Mouse (Mus musculus) liver, embryonic 16.5 days (tissue): ENCODE measurements around the gene Cir1. TPM values are rescaled to one million over a fixed set of nuclear protein-coding genes. Genes with fewer than 3 reads are reported as not detected.

ENCODE experiments used
- ATAC-seq: fragments of 200-750 bp; cut with Nextera tagmentation; 2 replicates; pipeline ENCODE4 v1.8.0; 2017; ENCODE audit warnings: low read depth, mild to moderate bottlenecking, moderate number of reproducible peaks, moderate library complexity
- H3K27ac ChIP-seq: fragments of 300-500 bp; sonication (generic); 2 replicates; pipeline ENCODE4 v1.5.1; 2014; ENCODE audit warnings: mild to moderate bottlenecking, low read length
- H3K27me3 ChIP-seq: fragments of 300-500 bp; sonication (generic); 2 replicates; pipeline ENCODE4 v1.6.1; 2014; ENCODE audit warnings: low read depth, low read length, mixed read lengths; ENCODE audit not compliant: control insufficient read depth, insufficient read depth
- H3K36me3 ChIP-seq: fragments of 300-500 bp; sonication (generic); 2 replicates; pipeline ENCODE4 v1.6.1; 2014; ENCODE audit warnings: mild to moderate bottlenecking; ENCODE audit not compliant: control insufficient read depth, insufficient read depth
- H3K4me1 ChIP-seq: fragments of 300-500 bp; sonication (generic); 2 replicates; pipeline ENCODE4 v1.6.1; 2014; ENCODE audit warnings: low read depth, low read length, mixed read lengths; ENCODE audit not compliant: control insufficient read depth
- H3K4me2 ChIP-seq: fragments of 300-500 bp; sonication (generic); 2 replicates; pipeline ENCODE4 v1.6.1; 2014; ENCODE audit warnings: low read depth, low read length, mixed read lengths
- H3K4me3 ChIP-seq: fragments of 300-500 bp; sonication (generic); 2 replicates; pipeline ENCODE4 v1.5.1; 2014; ENCODE audit warnings: low read depth, mild to moderate bottlenecking, low read length
- H3K9ac ChIP-seq: fragments of 300-500 bp; sonication (generic); 2 replicates; pipeline ENCODE4 v1.6.1; 2014; ENCODE audit warnings: low read depth, low read length
- H3K9me3 ChIP-seq: fragments of 300-500 bp; sonication (generic); replicated peaks from 2 replicates; pipeline ENCODE4 v1.6.1; 2016; ENCODE audit warnings: low read length; ENCODE audit not compliant: control insufficient read depth
- WGBS: fragments of 180-500 bp; shearing (Covaris S2); extraction: QIAGEN DNeasy Blood & Tissue Kit; methylation state at CpG from one replicate; pipeline ENCODE4 v1.1.7; 2014; ENCODE audit not compliant: insufficient replicate concordance; 5-methylcytosine and 5-hydroxymethylcytosine counted together
- polyA plus RNA-seq: library from polyadenylated mRNA; unstranded; fragments of >200 nt; fragmentation: Nextera tagmentation; extraction: Ambion mirVana; gene quantifications from 2 replicates; pipeline ENCODE4 v1.2.1, GENCODE M21; 2015

Cir1 gene
- polyA plus RNA-seq, 1 experiment from 2014 or later: 20.3 TPM

GRCm38 (mm10) chr2:73266623-73267022, 45.9 kb downstream of the Cir1 start:
- WGBS: 30% methylated on average over 1 of the region's 1 CpGs

GRCm38 (mm10) chr2:73266011-73266410, 46.5 kb downstream of the Cir1 start:
- no peak overlapping the region for H3K9ac ChIP-seq
- H3K9me3 ChIP-seq: no peaks in the 10 kb centered on the region
- 7% methylated on average over 5 of the region's 5 CpGs for WGBS
- H3K4me2 ChIP-seq: no peak overlapping the region
- H3K27me3 ChIP-seq: peaks cover 91% of the 10 kb centered on the region
- no peak overlapping the region for H3K27ac ChIP-seq
- ATAC-seq: no peak
- no peaks in the 10 kb centered on the region for H3K36me3 ChIP-seq
- peaks cover 2% of the 10 kb centered on the region for H3K4me1 ChIP-seq
- no peak overlapping the region for H3K4me3 ChIP-seq

More at GRCm38 (mm10) chr2:73266623-73267022, 45.9 kb downstream of the Cir1 start:
- H3K4me1 ChIP-seq: peaks cover 2% of the 10 kb centered on the region
- H3K4me2 ChIP-seq: no peak overlapping the region
- no peak for ATAC-seq
- H3K27me3 ChIP-seq: peaks cover 95% of the 10 kb centered on the region
- no peak overlapping the region for H3K27ac ChIP-seq
- H3K9me3 ChIP-seq: no peaks in the 10 kb centered on the region
- no peak overlapping the region for H3K9ac ChIP-seq
- H3K4me3 ChIP-seq: no peak overlapping the region
- H3K36me3 ChIP-seq: no peaks in the 10 kb centered on the region

GRCm38 (mm10) chr2:73264611-73265195, 47.8 kb downstream of the Cir1 start:
- WGBS: 5% methylated on average over 11 of the region's 11 CpGs
- H3K4me3 ChIP-seq: no peak overlapping the region
- peaks cover 79% of the 10 kb centered on the region for H3K27me3 ChIP-seq
- H3K27ac ChIP-seq: no peak overlapping the region
- no peaks in the 10 kb centered on the region for H3K36me3 ChIP-seq
- no peak overlapping the region for H3K9ac ChIP-seq
- H3K4me1 ChIP-seq: no peaks in the 10 kb centered on the region; the same call in none of the 2 replicates
- no peaks in the 10 kb centered on the region for H3K9me3 ChIP-seq
- ATAC-seq: no peak
- no peak overlapping the region for H3K4me2 ChIP-seq

GRCm38 (mm10) chr2:73263794-73264610, 48.5 kb downstream of the Cir1 start:
- Histone ChIP-seq H3K4me2 (peak overlapping the region; percentile 22; the same call in 1 of the 2 replicates), H3K27me3 (peaks cover 72% of the 10 kb centered on the region), H3K9ac (no peak overlapping the region), H3K27ac (no peak overlapping the region), H3K4me1 (no peaks in the 10 kb centered on the region; the same call in none of the 2 replicates), H3K36me3 (no peaks in the 10 kb centered on the region), H3K4me3 (peak overlapping the region; percentile 22), H3K9me3 (no peaks in the 10 kb centered on the region)
- WGBS: 2% methylated on average over 38 of the region's 38 CpGs
- no peak for ATAC-seq

GRCm38 (mm10) chr2:73263172-73263765, 49.2 kb downstream of the Cir1 start:
- 8% methylated on average over 16 of the region's 16 CpGs for WGBS
- no peak overlapping the region for H3K27ac ChIP-seq
- H3K4me2 ChIP-seq: peak overlapping the region; percentile 22; the same call in 1 of the 2 replicates
- no peaks in the 10 kb centered on the region for H3K36me3 ChIP-seq
- no peaks in the 10 kb centered on the region; the same call in none of the 2 replicates for H3K4me1 ChIP-seq
- H3K9ac ChIP-seq: no peak overlapping the region
- H3K27me3 ChIP-seq: peaks cover 69% of the 10 kb centered on the region
- no peaks in the 10 kb centered on the region for H3K9me3 ChIP-seq
- ATAC-seq: no peak
- H3K4me3 ChIP-seq: peak overlapping the region; percentile 22

GRCm38 (mm10) chr2:73248701-73249100, 63.8 kb downstream of the Cir1 start:
- 66% methylated on average over 4 of the region's 4 CpGs for WGBS
- H3K9ac ChIP-seq: no peak overlapping the region

GRCm38 (mm10) chr2:73241299-73241698, 71.2 kb downstream of the Cir1 start:
- Histone ChIP-seq H3K27me3 (no peaks in the 10 kb centered on the region), H3K27ac (no peak overlapping the region), H3K4me3 (no peak overlapping the region), H3K9ac (no peak overlapping the region), H3K9me3 (no peaks in the 10 kb centered on the region), H3K4me1 (no peaks in the 10 kb centered on the region), H3K4me2 (no peak overlapping the region), H3K36me3 (no peaks in the 10 kb centered on the region)
- ATAC-seq: no peak
- WGBS: 39% methylated on average over 4 of the region's 4 CpGs

More at GRCm38 (mm10) chr2:73248701-73249100, 63.8 kb downstream of the Cir1 start:
- H3K27me3 ChIP-seq: no peaks in the 10 kb centered on the region
- ATAC-seq: no peak
- H3K36me3 ChIP-seq: no peaks in the 10 kb centered on the region
- no peaks in the 10 kb centered on the region for H3K9me3 ChIP-seq
- no peak overlapping the region for H3K27ac ChIP-seq
- H3K4me3 ChIP-seq: no peak overlapping the region
- no peaks in the 10 kb centered on the region for H3K4me1 ChIP-seq
- no peak overlapping the region for H3K4me2 ChIP-seq
